7 mouse cellular contexts compared by ENCODE assay signal in the genomic region with DNA sequence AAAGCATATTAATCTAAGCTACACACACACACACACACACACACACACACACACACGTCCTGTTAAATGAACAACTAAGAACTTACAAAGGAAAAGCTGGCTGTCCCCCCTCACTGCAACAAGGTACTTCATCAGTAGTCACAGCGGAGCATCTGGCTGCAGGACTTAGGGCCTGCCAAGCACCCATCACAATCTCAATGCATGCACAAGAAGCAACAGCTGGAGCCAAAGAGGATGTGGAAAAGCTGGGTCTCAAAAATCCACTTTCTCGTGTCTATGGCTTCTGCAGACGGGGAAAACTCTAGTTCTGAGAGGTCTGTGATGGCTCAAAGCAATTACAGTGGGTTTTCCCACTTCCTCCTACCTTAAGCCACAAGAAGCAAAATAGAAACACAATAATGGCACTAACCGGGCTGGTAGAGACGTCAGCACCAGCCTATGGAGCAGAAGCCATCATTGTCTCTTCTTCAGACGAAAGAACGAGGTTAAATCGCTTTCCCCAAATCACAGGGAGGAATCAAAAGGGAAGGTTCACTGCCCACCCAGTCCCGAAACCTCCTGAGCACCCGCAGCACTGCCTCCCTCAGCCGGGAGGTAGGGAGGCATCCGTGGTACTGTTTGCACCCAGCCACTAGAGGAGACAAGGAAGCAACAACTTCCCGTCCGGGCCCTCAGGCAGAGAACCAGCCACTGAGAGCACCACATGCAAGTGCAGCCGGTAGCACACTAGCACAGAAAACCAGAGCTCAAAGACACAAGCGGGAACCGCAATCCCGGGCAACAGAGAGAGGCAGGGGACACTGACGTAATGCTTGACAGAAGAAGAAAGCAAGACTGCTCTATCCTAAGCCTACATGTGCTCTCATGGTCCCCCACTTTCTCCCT. TPM values are rescaled to one million over a fixed set of nuclear protein-coding genes. Genes with fewer than 3 reads are reported as not detected.
DNase-seq lines count a peak whose midpoint lies in the region; ATAC-seq lines count a peak whose summit lies in the region.

No protein-coding gene starts in this region.

- no peaks in the 10 kb centered on the region for H3K9me3 ChIP-seq in midbrain, embryonic 11.5 days (ENCODE audit: control insufficient read depth, low read length)
- H3K9me3 ChIP-seq in midbrain, embryonic 14.5 days (ENCODE audit: control insufficient read depth, low read length) = no peaks in the 10 kb centered on the region
- no peaks in the 10 kb centered on the region for H3K9me3 ChIP-seq in liver, embryonic 15.5 days (replicated peaks)
- no peaks in the 10 kb centered on the region for H3K9me3 ChIP-seq in kidney, embryonic 16.5 days (ENCODE audit: low read length)

- H3K4me1 ChIP-seq in midbrain, embryonic 11.5 days (ENCODE audit: control insufficient read depth, insufficient read depth, low read length) = no peaks in the 10 kb centered on the region
- H3K4me1 ChIP-seq in midbrain, embryonic 14.5 days (ENCODE audit: control insufficient read depth, insufficient read depth, low read length) = peaks cover 11% of the 10 kb centered on the region
- H3K4me1 ChIP-seq in liver, embryonic 15.5 days (replicated peaks) = peaks cover 24% of the 10 kb centered on the region
- peaks cover 20% of the 10 kb centered on the region for H3K4me1 ChIP-seq in kidney, embryonic 16.5 days (ENCODE audit: insufficient read depth, low read length)

- no peak overlapping the region for H3K4me2 ChIP-seq in midbrain, embryonic 11.5 days
- no peak overlapping the region for H3K4me2 ChIP-seq in midbrain, embryonic 14.5 days (ENCODE audit: low read length)
- H3K4me2 ChIP-seq in liver, embryonic 15.5 days = peak overlapping the region; percentile 25; the same call in 1 of the 2 replicates
- H3K4me2 ChIP-seq in kidney, embryonic 16.5 days (replicated peaks; ENCODE audit: low read depth, low read length) = no peak overlapping the region

- no peaks in the 10 kb centered on the region for H3K27me3 ChIP-seq in midbrain, embryonic 11.5 days (ENCODE audit: control insufficient read depth, insufficient read depth, low read length)
- no peaks in the 10 kb centered on the region for H3K27me3 ChIP-seq in midbrain, embryonic 14.5 days (ENCODE audit: control insufficient read depth, insufficient read depth, low read length)
- H3K27me3 ChIP-seq in liver, embryonic 15.5 days = no peaks in the 10 kb centered on the region
- H3K27me3 ChIP-seq in kidney, embryonic 16.5 days (ENCODE audit: insufficient read depth, low read length) = no peaks in the 10 kb centered on the region

- DNase-seq in midbrain, embryonic 11.5 days (ENCODE audit: low spot score, missing footprints) = peak; percentile 67
- DNase-seq in midbrain, embryonic 14.5 days = no peak
- DNase-seq in ZHBTc4 (ENCODE audit: low read depth, low spot score) = peak; percentile 50
- DNase-seq in thymus, postnatal 0 days (ENCODE audit: low spot score) = peak; percentile 86
- no peak for DNase-seq in frontal cortex, adult 2 months (ENCODE audit: extremely low spot score in 1 of 2, low spot score in 1 of 2)

- no peaks in the 10 kb centered on the region for H3K36me3 ChIP-seq in midbrain, embryonic 11.5 days (ENCODE audit: control insufficient read depth, insufficient read depth, low read length)
- no peaks in the 10 kb centered on the region for H3K36me3 ChIP-seq in midbrain, embryonic 14.5 days (ENCODE audit: control insufficient read depth, insufficient read depth, low read length)
- H3K36me3 ChIP-seq in liver, embryonic 15.5 days (replicated peaks) = no peaks in the 10 kb centered on the region
- H3K36me3 ChIP-seq in kidney, embryonic 16.5 days (ENCODE audit: insufficient read depth, low read length) = no peaks in the 10 kb centered on the region

- no peak overlapping the region for H3K9ac ChIP-seq in midbrain, embryonic 11.5 days (ENCODE audit: low read length)
- H3K9ac ChIP-seq in midbrain, embryonic 14.5 days (replicated peaks; ENCODE audit: low read length) = no peak overlapping the region
- H3K9ac ChIP-seq in liver, embryonic 15.5 days = no peak overlapping the region
- no peak overlapping the region for H3K9ac ChIP-seq in kidney, embryonic 16.5 days (replicated peaks; ENCODE audit: low read length)

- WGBS in midbrain, embryonic 11.5 days = 83% methylated on average over 20 of the region's 20 CpGs
- 81% methylated on average over 20 of the region's 20 CpGs for WGBS in midbrain, embryonic 14.5 days
- WGBS in liver, embryonic 15.5 days (ENCODE audit: insufficient replicate concordance) = 27% methylated on average over 20 of the region's 20 CpGs
- 76% methylated on average over 20 of the region's 20 CpGs for WGBS in kidney, embryonic 16.5 days

- no peak overlapping the region for H3K27ac ChIP-seq in midbrain, embryonic 11.5 days (ENCODE audit: low read depth, low read length)
- H3K27ac ChIP-seq in midbrain, embryonic 14.5 days (replicated peaks; ENCODE audit: low read depth, low read length) = no peak overlapping the region
- no peak overlapping the region for H3K27ac ChIP-seq in liver, embryonic 15.5 days (replicated peaks)
- no peak overlapping the region for H3K27ac ChIP-seq in kidney, embryonic 16.5 days (ENCODE audit: low read length)

- ATAC-seq in midbrain, embryonic 11.5 days (ENCODE audit: low FRiP score) = no peak
- no peak for ATAC-seq in midbrain, embryonic 14.5 days (ENCODE audit: low FRiP score, low TSS enrichment)
- ATAC-seq in liver, embryonic 15.5 days (ENCODE audit: insufficient read depth) = no peak
- no peak for ATAC-seq in kidney, embryonic 16.5 days (ENCODE audit: low FRiP score, low TSS enrichment)

- H3K4me3 ChIP-seq in midbrain, embryonic 11.5 days (ENCODE audit: low read depth, low read length) = no peak overlapping the region
- H3K4me3 ChIP-seq in midbrain, embryonic 14.5 days (replicated peaks; ENCODE audit: low read depth, low read length) = no peak overlapping the region
- H3K4me3 ChIP-seq in liver, embryonic 15.5 days (replicated peaks) = no peak overlapping the region
- no peak overlapping the region for H3K4me3 ChIP-seq in kidney, embryonic 16.5 days (ENCODE audit: low read length)

RNA-seq across cellular contexts. Expression of a gene that starts 11.1 kb away (rescaled TPM):
- polyA plus RNA-seq in midbrain, embryonic 11.5 days (2014; fragmentation: Nextera tagmentation; extraction: Ambion mirVana) = 46.3 and 51.3 TPM in 2 replicates
- polyA plus RNA-seq in midbrain, embryonic 14.5 days (2014; fragmentation: Nextera tagmentation; extraction: Ambion mirVana) = 31.0 and 38.6 TPM in 2 replicates
- polyA plus RNA-seq in liver, embryonic 15.5 days (2015; fragmentation: Nextera tagmentation; extraction: Ambion mirVana) = 9.7 and 10.6 TPM in 2 replicates
- polyA plus RNA-seq in thymus, postnatal 0 days (2015; fragmentation: Nextera tagmentation; extraction: Ambion mirVana) = 33.4 and 41.3 TPM in 2 replicates
- polyA plus RNA-seq in frontal cortex, adult 2 months (2012; rRNA removed) = 25.7 and 29.0 TPM in 2 replicates
- polyA plus RNA-seq in kidney, embryonic 16.5 days (2015; fragmentation: Nextera tagmentation; extraction: Ambion mirVana) = 36.0 and 38.8 TPM in 2 replicates

Comparison
In these comparisons a context has a peak if more than half of its experiments do, and no peak if none do; other contexts are left out.
1. DNase-seq: peak in midbrain, embryonic 11.5 days (single experiment), ZHBTc4 (single experiment) and thymus, postnatal 0 days (single experiment); none in midbrain, embryonic 14.5 days (single experiment) and frontal cortex, adult 2 months (0 of 2).